ENCODE assay signal across 9 mouse cellular contexts in genomic region chr12:84206525-84206924, GRCm38 (mm10). TPM values are rescaled to one million over a fixed set of nuclear protein-coding genes. Genes with fewer than 3 reads are reported as not detected.
A peak's percentile ranks its signal among the peaks of the same experiment; 100 is the strongest.
DNase-seq lines count a peak whose midpoint lies in the region; ATAC-seq lines count a peak whose summit lies in the region.
"Had no signal": no experiment of that assay in that cellular context is flagged by ENCODE, and none has a peak within 500 bp of the region (broad histone marks: within the 10 kb centered on the region; RNA-seq: fewer than 3 reads in every experiment).

No protein-coding gene starts in this region.

- DNase-seq in B cell, adult 2 months = peak; percentile 73 to 79
- peak; percentile 79 for DNase-seq in CD4-positive, CD25-positive, alpha-beta regulatory T cell, adult 2 months (ENCODE audit: low read depth, low spot score)
- peak; percentile 83 for DNase-seq in induced T-regulatory cell, adult 2 months (ENCODE audit: low read depth)
- no peak for DNase-seq in testis, postnatal 14 days (ENCODE audit: low spot score)
- DNase-seq in adrenal gland, postnatal 4 days (ENCODE audit: low spot score in 2 of 2) = no peak
- DNase-seq: lung, embryonic 14.5 days had no signal

- H3K4me2 ChIP-seq in liver, embryonic 15.5 days = peak overlapping the region; percentile 76
- H3K4me2 ChIP-seq in forebrain, embryonic 15.5 days (replicated peaks) = no peak overlapping the region
- H3K4me2 ChIP-seq: lung, embryonic 14.5 days had no signal

- no peaks in the 10 kb centered on the region for H3K27me3 ChIP-seq in liver, embryonic 15.5 days
- H3K27me3 ChIP-seq in forebrain, embryonic 15.5 days = no peaks in the 10 kb centered on the region

- 18% methylated on average over 7 of the region's 7 CpGs for WGBS in liver, embryonic 15.5 days (ENCODE audit: insufficient replicate concordance)
- 70% methylated on average over 7 of the region's 7 CpGs for WGBS in forebrain, embryonic 15.5 days

- no peak for ATAC-seq in liver, embryonic 15.5 days (ENCODE audit: insufficient read depth)
- no peak; the same call in 1 of the 2 replicates for ATAC-seq in megakaryocyte progenitor cell, adult 5-6 weeks (replicated peaks; ENCODE audit: poor library complexity)
- no peak for ATAC-seq in forebrain, embryonic 15.5 days (replicated peaks)

- peak overlapping the region; percentile 27 for H3K4me3 ChIP-seq in liver, embryonic 15.5 days (replicated peaks)
- no peak overlapping the region for H3K4me3 ChIP-seq in forebrain, embryonic 15.5 days

- peak overlapping the region; percentile 99 for H3K27ac ChIP-seq in liver, embryonic 15.5 days (replicated peaks)
- H3K27ac ChIP-seq in forebrain, embryonic 15.5 days (replicated peaks) = no peak overlapping the region

- peak overlapping the region; percentile 71 for H3K9ac ChIP-seq in liver, embryonic 15.5 days
- H3K9ac ChIP-seq in forebrain, embryonic 15.5 days (replicated peaks) = no peak overlapping the region
- H3K9ac ChIP-seq: lung, embryonic 14.5 days had no signal

- peaks cover 100% of the 10 kb centered on the region for H3K4me1 ChIP-seq in liver, embryonic 15.5 days (replicated peaks)
- 0 out of 2 replicates have a peak, but pooled peaks cover 6% of the 10 kb centered on the region for H3K4me1 ChIP-seq in forebrain, embryonic 15.5 days

- H3K36me3 ChIP-seq in liver, embryonic 15.5 days (replicated peaks) = peaks cover 5% of the 10 kb centered on the region; the same call in 1 of the 2 replicates
- no peaks in the 10 kb centered on the region for H3K36me3 ChIP-seq in forebrain, embryonic 15.5 days

- no peaks in the 10 kb centered on the region for H3K9me3 ChIP-seq in liver, embryonic 15.5 days (replicated peaks)
- no peaks in the 10 kb centered on the region for H3K9me3 ChIP-seq in forebrain, embryonic 15.5 days

RNA-seq across cellular contexts. Expression of gene Elmsan1, which starts 12.2 kb away (rescaled TPM):
- 7.7 and 8.7 TPM in 2 replicates for polyA plus RNA-seq in liver, embryonic 15.5 days (2015; fragmentation: Nextera tagmentation; extraction: Ambion mirVana)
- 13.7 and 14.1 TPM in 2 replicates for total RNA-seq in megakaryocyte progenitor cell, adult 5-6 weeks (2015)
- 11.5 and 15.2 TPM in 2 replicates for total RNA-seq in megakaryocyte progenitor cell, adult 5-6 weeks (2017)
- 10 to 100 TPM; 30.2 to 34.8 TPM for total RNA-seq in adrenal gland, postnatal 4 days (2021)
- 4.3 and 5.0 TPM in 2 replicates for polyA plus RNA-seq in forebrain, embryonic 15.5 days (2015; fragmentation: Nextera tagmentation; extraction: Ambion mirVana)

RNA-seq across cellular contexts. Expression of gene Pnma1, which starts 58.2 kb away (rescaled TPM):
- polyA plus RNA-seq in liver, embryonic 15.5 days (2015; fragmentation: Nextera tagmentation; extraction: Ambion mirVana) = 0.16 and 0.24 TPM in 2 replicates
- total RNA-seq in megakaryocyte progenitor cell, adult 5-6 weeks (2015) = 0.15 TPM in 2 replicates
- 0.24 and 0.62 TPM in 2 replicates for total RNA-seq in megakaryocyte progenitor cell, adult 5-6 weeks (2017)
- 1 to 10 TPM in 1 of 2 experiments, under 1 TPM in 1; 0.92 to 1.0 TPM for total RNA-seq in adrenal gland, postnatal 4 days (2021)
- 6.0 and 6.5 TPM in 2 replicates for polyA plus RNA-seq in forebrain, embryonic 15.5 days (2015; fragmentation: Nextera tagmentation; extraction: Ambion mirVana)

Comparison
In these comparisons a context has a peak if more than half of its experiments do, and no peak if none do; other contexts are left out.
1. DNase-seq: peak in B cell, adult 2 months (2 of 2), CD4-positive, CD25-positive, alpha-beta regulatory T cell, adult 2 months (single experiment) and induced T-regulatory cell, adult 2 months (single experiment); none in testis, postnatal 14 days (single experiment) and adrenal gland, postnatal 4 days (0 of 2).